Mouse (Mus musculus) brain, embryonic 14.5 days (tissue): ENCODE measurements around the gene Ntrk3.

Experiments
- CTCF ChIP-seq: fragments of 200-500 bp; IDR thresholded peaks from 2 replicates; pipeline ENCODE4 v1.5.1; 2012; ENCODE audit warnings: inconsistent platforms, mild to moderate bottlenecking, moderate library complexity, borderline replicate concordance; ENCODE audit not compliant: insufficient read depth, insufficient read length; ENCODE audit errors: extremely low read depth
- POLR2A ChIP-seq: fragments of 200-500 bp; IDR thresholded peaks from 2 replicates; pipeline ENCODE4 v1.6.1; 2012; ENCODE audit warnings: mild to moderate bottlenecking, inconsistent platforms, borderline replicate concordance; ENCODE audit not compliant: poor library complexity, insufficient read depth, insufficient read length, severe bottlenecking; ENCODE audit errors: extremely low read depth

- TF ChIP-seq POLR2A (no peak), CTCF (no peak)
Observed at GRCm38 (mm10) chr7:78248119-78248642, 489.6 kb downstream of the Ntrk3 start.
